Mouse (Mus musculus) T-helper 2 cell (primary cell): ENCODE measurements around the gene Nptn.
"Not testable (repeated sequence)": the region's sequence is repeated elsewhere in the genome, so short reads cannot be mapped to it uniquely, and the experiment has no call there.

Experiments used
- in situ Hi-C: fragments of 300-600 bp; cut with MboI, MseI; formaldehyde crosslinking; loops from one replicate; pipeline ENCODE4 v1.15.1; 2025; ENCODE audit warnings: high pct_unique_total_duplicates

The Nptn gene

GRCm38 (mm10) chr9:58557457-58558455 is 24.3 kb upstream of the Nptn start:
- in situ Hi-C loops: loop anchor here (25.0 kb wide), 1 partner anchor 730 kb away; the partner anchor contains the start of gene Adpgk

- in situ Hi-C loops: loop anchor here (25.0 kb wide), 1 partner anchor 727 kb away; the partner anchor contains the start of gene Adpgk
Observed at GRCm38 (mm10) chr9:58560211-58560610, 21.8 kb upstream of the Nptn start.

DNA sequence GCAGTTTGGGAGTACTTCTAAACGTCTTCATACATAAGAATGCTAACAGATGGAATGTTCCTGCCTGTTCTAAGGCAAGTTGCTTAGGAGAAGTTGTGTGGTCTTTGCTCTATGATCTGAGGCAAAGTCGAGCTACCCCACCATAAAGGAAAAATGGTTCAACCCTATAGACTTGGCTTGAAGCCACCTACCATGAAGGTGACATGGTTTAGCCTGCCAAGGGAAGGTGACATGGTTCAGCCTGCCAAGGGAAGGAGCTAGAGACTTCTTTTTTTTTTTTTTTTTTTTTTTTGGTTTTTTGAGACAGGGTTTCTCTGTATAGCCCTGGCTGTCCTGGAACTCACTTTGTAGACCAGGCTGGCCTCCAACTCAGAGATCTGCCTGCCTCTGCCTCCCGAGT is 16.1 kb upstream of the Nptn start:
- in situ Hi-C loops: loop anchor here (25.0 kb wide), 1 partner anchor 721 kb away; the partner anchor contains the start of gene Adpgk

- in situ Hi-C loops: loop anchor here (25.0 kb wide), 1 partner anchor 720 kb away; the partner anchor contains the start of gene Adpgk
Observed at GRCm38 (mm10) chr9:58567682-58568081, 14.4 kb upstream of the Nptn start.

DNA sequence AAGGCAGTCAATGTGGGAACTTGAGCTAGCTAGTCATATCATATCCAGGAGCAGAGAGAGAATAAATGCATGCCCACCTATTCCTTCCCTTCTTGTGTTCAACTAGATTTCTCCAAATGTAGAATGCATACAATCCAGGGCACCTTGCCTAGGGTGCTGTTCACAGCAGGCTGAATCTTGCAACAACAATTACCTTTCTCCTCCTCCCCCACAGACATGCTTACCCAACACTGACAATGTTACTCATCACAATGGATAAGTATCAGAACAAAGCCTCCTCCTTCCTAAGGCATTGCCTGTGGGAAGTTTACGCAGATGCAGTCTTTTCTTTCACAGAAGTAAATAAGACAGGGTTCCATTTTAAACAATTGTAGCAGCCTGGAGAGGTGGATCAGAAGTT is 11.0 kb upstream of the Nptn start:
- in situ Hi-C loops: loop anchor here (25.0 kb wide), 1 partner anchor 716 kb away; the partner anchor contains the start of gene Adpgk

DNA sequence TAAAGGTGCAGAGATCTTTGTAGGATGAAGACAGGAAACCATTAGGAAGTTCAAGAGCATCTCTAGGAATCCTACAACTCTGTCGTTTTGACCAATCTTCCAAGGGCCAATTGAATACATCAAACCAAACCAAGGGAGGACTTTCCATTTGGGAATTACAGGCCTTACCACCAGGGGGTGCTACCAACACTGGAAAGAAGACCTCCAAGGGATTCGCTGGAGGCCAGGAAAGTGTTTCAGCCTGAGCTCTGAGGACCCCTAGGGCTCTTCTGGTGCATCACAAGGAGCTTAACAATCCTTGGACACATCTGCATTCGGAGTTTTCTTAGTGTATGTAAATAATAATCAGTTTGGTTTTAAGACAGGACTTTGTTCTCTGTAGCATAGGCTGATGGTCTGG is 3.4 kb upstream of the Nptn start:
- in situ Hi-C loops: loop anchor here (5.0 kb wide), 1 partner anchor 74 kb away; no protein-coding TSS in a partner anchor

GRCm38 (mm10) chr9:58580453-58581195 is 1.4 kb upstream of the Nptn start:
- in situ Hi-C loops: not testable (repeated sequence)

DNA sequence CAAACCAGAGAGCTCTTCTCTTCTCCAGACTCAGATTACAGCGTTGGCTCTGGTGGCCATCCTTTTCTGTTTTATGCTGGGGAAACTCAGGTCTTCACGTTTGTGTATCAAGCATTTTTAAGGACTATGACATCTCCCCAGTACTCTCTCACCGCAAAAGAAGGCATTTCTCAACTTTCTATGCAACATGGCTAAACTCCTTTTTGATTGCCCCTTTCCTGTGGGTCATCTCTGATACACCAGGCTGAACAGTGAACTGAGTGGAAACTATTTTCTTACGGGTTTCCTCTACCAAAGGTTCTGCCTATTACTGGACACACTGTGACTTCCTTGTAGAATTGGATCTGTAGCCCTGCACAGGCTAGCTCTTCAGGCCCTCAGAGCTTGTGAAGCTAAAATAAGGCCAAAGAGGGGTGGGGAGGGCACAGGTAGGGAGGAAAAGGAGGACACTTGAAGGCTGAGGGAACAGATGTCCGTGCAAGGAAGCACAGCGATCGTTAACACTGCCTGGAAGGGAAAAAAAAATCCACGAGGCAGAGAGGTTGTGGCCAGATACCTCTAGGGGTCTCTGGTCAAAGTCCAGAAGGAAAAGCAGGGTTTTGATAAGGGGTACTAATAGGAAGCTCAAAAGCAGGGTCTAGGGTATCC is 633 bp upstream of the Nptn start:
- in situ Hi-C loops: no loop called here

- in situ Hi-C loops: no loop called here
Observed at GRCm38 (mm10) chr9:58582581-58583266, 684 bp downstream of the Nptn start.

DNA sequence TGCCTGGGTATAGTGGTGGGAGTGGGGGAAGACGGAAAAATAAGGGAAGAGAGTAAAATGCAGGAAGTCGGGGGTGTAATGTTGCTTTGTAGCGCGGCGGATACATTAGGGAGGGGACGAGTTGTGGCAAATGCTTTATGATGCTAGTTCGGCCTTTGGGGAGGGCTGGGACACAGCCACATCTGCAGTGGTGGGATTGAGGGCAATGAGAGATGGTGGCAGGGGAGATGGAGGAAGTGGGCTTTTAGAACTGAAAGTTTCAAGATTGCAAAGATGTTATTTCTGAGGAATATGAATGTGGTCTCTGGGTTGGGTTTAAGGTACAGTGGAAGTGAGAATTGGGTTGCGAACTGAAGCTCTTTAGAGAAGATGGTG is 1.2 kb downstream of the Nptn start:
- in situ Hi-C loops: no loop called here

GRCm38 (mm10) chr9:58584323-58584722 is 2.3 kb downstream of the Nptn start:
- in situ Hi-C loops: no loop called here

DNA sequence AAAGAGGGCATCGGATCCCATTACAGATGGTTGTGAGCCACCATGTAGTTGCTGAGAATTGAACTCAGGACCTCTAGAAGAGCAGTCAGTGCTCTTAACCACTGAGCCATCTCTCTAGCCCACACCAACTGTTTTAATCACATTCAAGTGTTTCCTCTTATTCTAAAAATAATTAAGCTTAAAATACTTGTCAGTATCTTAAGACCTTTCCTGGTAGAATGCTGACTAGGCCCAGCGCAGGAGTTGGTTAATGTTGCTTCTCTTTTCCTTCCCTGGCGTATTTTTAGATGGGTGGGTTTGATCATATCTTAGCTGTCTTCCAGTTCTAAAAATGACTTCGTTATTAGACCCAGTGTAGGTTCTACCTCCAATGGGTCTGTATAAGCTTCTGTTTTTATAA is 6.6 kb downstream of the Nptn start:
- in situ Hi-C loops: no loop called here

DNA sequence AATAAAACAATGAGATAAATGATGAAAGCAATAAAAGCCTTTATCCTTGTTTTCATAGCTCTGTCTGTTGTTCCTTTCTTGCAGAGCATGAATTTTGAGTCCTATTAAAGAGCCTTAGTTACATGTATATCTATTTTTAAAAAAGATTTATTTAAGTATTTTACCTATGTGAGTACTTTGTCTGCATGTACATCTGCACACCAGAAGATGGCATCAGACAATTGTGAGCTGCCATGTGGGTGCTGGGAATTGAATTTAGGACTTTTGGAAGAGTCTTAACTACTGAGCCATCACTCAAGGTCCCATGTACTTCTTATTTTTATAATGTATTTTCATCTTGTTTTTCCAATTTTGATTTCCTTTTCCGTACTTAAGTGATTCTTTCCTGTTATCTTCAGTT is 13.3 kb downstream of the Nptn start:
- in situ Hi-C loops: no loop called here

- in situ Hi-C loops: no loop called here
Observed at GRCm38 (mm10) chr9:58613790-58614189, 31.8 kb downstream of the Nptn start.

GRCm38 (mm10) chr9:58615064-58615938 is 33.3 kb downstream of the Nptn start:
- in situ Hi-C loops: no loop called here

DNA sequence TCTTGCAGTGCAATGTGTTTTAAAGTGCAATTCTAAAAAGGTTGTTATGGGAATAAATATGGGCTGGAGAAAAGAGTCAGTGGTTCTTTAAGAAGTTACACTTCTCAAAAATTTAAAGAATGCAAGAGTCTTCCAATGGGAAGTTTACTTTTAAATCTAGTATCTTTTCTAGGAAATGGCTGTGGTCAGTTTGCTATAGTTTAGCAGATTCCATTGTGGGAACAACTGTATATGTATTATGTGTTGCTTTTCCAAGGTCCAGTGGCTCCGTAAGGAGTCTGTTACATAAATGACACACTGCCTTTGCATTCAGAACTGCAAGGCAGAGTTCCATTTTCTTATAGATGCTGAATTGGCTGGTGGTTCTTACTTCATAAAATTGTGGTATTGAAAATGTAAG is 41.0 kb downstream of the Nptn start:
- in situ Hi-C loops: no loop called here

DNA sequence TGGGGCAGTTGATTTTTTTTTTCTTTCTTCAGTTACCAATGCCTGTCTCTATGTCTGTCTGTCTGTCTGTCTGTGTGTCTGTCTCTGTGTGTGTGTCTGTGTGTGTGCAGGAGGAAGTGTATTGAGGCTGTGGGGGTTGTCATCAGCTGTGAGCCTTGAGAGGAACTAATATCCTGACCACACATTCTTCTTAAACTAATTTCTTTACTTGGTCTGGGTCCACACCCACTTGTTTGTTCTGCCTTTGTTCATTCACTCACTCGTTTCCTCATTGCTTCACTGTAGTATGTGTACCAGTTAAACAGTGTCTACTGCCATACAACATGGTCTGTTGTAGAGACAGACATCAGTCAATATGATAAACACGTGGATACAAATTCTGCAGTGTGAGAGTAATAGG is 45.2 kb downstream of the Nptn start:
- in situ Hi-C loops: no loop called here

DNA sequence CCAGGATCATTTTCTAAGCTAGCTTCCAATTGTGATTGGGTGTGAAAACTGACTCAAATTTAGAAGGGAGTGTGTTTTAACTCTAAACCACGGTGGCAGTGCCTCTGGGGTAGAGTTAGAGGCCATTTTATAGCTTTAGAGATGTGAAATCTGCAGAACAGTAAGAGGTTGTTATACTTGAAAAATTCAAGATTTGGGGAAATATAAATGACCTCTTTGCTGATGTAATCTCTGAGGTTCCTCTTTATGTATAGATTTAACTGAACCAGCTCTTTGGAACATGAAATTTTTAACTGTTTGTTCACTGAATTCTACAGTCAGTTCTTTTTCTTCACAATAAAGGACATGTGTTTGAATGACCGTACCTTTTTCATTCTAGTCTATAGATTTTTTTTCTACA is 48.4 kb downstream of the Nptn start:
- in situ Hi-C loops: no loop called here

GRCm38 (mm10) chr9:58648406-58649264 is 66.6 kb downstream of the Nptn start:
- in situ Hi-C loops: no loop called here
